Mouse (Mus musculus): ENCODE measurements at regions not wholly inside any gene's neighbourhood (a gene's known extent, or its start where the extent isn't known, plus 50 kb on each side); places are given as distances from the start of the nearest gene placed in this dataset.

DNA sequence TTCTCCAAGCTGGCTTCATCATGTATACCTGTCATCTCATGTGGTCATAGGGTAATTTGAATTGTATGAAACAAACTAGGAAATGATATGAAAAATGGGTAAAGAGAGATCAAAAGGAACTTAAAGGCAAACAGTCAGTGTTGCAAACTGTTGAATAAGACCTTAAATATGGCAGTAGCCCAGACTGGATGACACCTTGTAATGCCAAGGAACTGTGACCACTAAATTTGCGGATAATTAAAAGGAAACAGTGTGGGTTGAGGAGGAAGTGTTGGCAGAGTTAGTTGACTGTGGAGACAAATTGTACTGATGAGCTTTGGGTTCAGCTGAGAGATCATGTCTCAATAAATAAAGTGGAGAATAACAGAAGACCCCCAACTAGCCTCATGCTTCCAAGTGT lies 147.3 kb upstream of the Rasa1 start:
- DNase-seq (ENCODE audit: low spot score in 2 of 2) = no peak

GRCm38 (mm10) chr13:85430821-85431220 lies 141.9 kb upstream of the Rasa1 start:
- DNase-seq (ENCODE audit: low spot score in 2 of 2) = no peak

GRCm38 (mm10) chr13:85430040-85430439 lies 141.1 kb upstream of the Rasa1 start:
- DNase-seq (ENCODE audit: low spot score in 2 of 2) = no peak

GRCm38 (mm10) chr13:85418671-85419070 lies 129.7 kb upstream of the Rasa1 start:
- DNase-seq (ENCODE audit: low spot score in 2 of 2) = no peak

DNA sequence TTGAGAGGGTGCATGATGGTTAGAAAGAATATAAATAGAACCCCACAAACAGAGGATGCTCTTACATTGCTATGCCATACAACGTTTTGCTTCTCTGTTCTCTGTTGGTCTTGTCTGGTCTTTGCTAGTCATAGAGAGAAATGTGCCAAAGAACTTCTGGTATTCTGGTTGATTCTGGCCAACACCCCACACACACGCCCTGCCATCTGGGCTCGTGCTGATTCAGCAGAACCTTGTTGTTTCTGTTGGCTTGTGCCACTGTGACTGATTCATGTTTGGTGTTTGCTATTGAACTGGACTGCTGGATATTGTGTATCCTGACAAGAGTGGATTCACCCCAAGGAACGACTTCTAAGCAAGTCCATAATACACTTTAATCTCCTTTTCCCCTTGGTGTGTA lies 126.0 kb upstream of the Rasa1 start:
- no peak for DNase-seq (ENCODE audit: low spot score in 2 of 2)

- no peak for DNase-seq (ENCODE audit: low spot score in 2 of 2)
Observed at GRCm38 (mm10) chr13:85411327-85411726, 122.4 kb upstream of the Rasa1 start.

- no peak for DNase-seq (ENCODE audit: low spot score in 2 of 2)
Observed at GRCm38 (mm10) chr13:85398834-85399233, 109.9 kb upstream of the Rasa1 start.

DNA sequence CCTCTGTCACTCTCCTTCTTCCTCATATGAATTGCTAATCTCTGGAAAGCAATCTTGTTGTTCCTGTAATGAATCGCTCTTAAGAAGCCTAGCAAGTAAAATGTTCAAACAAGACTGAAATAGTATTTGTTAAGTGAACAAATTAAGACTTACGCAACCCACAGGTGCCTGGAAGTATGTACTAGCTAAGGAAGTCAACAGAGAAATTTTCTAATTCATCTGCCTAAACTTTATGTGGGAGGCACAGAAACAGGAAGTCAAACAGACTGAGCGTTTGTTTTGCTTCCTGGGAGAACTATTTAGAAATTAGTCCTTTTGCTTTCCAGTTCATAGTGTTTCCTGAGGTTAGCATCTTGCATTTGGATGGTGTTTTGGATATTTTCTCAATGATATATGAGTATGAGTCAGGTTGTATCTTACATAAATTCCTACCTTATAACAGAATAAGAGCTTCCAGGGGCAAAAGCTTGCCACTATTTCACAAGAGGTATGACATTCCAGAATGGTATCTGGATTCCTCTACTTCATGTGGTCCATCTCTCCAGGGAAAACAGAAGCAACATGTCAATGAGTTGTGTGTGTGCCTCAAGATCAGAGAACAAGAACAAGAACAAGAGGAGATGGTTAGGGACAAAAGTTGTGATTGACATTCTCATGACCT lies 87.5 kb upstream of the Rasa1 start:
- DNase-seq (ENCODE audit: low spot score in 2 of 2) = no peak

DNA sequence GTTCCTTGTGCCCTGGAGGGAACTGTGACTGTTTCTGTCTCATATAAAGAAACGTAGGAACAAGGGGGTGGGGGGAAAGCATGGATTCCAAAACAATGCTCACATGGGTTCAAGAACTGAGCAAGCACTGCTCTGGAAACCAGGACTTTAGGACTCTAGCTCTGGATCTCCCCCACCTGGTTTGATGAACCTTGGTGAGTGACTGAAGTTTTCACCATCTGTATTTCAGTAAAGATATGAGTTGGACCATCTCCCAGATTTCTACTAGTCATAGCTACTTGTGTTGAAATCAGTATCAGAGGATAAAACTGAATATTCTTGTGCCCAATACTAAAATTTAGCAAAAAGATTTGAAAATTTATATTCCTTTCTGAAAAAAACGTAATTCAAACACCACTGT lies 70.7 kb upstream of the Rasa1 start:
- DNase-seq (ENCODE audit: low spot score in 2 of 2) = no peak

DNA sequence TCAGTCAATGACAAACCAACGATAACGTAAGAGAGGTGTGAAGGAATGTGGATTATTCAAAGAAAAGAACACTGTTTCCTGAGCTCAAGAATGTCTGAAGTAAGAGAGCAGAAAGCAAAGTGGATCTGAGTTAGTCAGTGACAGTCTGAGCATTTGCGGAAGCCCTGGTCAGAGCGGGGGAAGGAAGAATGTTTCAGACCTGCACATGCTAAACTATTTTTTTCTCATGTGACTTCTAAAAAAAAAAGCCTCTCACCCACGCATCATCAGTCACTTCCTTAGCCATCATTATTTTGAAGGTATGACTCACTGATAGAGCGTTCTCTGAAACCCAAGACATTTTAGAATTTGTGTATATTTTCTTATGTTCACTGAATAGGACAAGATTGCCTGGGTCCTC lies 70.2 kb upstream of the Rasa1 start:
- no peak for DNase-seq (ENCODE audit: low spot score in 2 of 2)

DNA sequence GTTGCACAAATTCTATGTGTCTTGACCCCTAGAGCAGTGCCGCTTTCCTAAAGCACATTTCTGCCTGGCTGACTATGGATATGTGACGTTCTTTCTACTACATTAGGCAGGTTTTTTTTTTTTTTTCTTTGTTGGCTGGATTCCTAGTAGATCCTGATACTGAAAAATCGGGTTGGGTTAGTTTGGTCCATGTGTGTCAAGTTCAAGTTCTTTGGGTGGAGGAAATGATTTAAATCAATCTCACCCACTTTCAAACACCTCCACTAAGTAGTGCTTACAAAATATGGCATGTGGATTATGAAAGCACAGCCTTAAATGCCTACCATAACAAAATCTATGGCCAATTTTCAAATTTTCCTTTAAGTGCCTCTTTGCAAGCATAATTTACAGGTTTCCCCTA lies 63.1 kb upstream of the Rasa1 start:
- DNase-seq (ENCODE audit: low spot score in 2 of 2) = no peak

Measured in spleen, postnatal 4 days (tissue).